Mouse (Mus musculus) urinary bladder, adult 18-20 months (tissue): ENCODE measurements around the gene Pde10a.
A peak's percentile ranks its signal among the peaks of the same experiment; 100 is the strongest.

Experiments used
- DNase-seq, 2 experiments: peaks; one replicate each; pipeline ENCODE4 v3.0.0; 2022; ENCODE audit warnings: low spot score in 2 of 2, mixed read lengths in 2 of 2

Pde10a gene

DNA sequence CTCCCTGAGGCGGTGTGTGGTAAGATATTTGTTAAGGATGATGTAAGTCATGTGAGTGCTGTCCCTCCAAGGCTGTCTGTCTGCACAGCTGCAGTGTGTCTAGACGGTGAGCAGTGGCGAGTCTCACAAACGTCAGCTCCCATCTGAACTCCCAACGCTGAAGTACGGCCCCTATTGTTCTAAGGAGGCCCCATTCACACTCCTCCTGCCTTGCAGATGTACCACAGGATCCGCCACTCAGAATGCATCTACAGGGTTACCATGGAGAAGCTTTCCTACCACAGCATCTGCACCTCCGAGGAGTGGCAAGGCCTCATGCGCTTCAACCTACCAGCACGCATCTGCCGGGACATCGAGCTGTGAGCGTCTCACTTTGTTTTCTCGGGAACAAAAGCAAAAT is 436.5 kb downstream of the Pde10a start:
- DNase-seq = no peak

- DNase-seq = no peak
Observed at GRCm38 (mm10) chr17:8965177-8965576, 440.0 kb downstream of the Pde10a start.

GRCm38 (mm10) chr17:8972152-8972854 is 447.1 kb downstream of the Pde10a start:
- no peak for DNase-seq

- no peak for DNase-seq
Observed at GRCm38 (mm10) chr17:8973331-8973730, 448.2 kb downstream of the Pde10a start.

DNA sequence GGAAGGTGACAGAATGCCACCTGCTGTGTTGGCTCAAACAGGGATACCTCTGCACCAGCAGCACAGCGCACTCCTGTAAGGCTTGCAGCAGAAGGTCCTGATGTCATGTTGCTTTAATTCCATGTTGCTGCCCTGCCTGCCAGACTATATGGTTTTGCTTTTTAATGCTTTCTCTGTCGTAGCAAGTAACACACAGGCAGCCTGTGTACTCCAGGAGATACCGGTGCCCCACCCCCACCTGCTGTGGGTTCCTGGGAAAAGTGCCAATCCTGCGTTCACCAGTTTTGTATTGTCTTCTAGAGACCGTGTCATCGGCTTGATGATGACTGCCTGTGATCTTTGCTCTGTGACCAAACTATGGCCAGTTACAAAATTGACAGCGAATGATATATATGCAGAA is 449.3 kb downstream of the Pde10a start:
- DNase-seq = no peak

DNA sequence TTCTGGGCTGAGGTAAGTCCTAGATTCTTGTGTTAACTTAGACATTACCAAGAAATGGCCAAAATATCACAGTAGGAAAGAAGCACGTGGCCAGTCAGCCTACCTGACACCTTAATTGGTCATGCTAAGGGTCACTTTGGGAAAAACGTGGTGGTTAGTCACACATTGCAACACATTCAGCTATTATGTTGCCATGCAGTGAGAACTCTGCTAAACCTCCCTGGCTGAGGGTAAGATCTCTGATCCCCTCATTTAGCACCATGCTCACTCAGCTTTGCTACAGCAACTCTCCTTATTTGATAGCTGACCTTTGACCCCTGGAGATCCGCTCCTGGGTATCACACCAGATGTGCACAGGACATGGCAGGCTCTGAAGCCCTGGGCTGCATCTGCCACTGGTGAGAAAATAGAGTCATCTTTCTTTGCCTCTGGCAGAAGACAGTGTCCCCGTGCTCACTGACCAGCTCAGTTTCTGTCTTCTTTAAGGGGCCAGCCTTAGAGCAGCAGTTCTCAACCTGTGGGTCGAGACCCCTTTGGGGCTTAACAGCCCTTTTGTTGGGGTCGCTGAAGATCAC is 449.7 kb downstream of the Pde10a start:
- DNase-seq = no peak

DNA sequence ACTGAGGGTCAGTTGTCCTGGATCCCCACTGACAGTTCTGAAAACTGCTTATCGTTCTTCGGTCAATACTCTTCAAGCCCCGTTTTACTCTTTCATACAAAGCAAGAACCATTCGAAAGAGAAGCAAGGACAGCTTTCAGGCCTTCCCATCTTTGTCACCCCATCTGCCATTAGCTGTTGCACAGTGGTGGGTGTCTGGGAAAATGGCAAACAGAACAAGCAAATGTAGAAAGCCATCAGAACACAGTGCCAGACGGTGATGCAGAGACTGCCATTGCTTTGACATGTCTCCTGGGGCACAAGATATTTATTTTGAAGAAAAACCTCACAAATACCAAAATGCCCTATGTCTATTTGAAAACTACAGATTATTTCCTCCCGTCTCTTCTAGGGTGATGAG is 451.6 kb downstream of the Pde10a start:
- DNase-seq = no peak

GRCm38 (mm10) chr17:8977271-8977670 is 452.1 kb downstream of the Pde10a start:
- no peak for DNase-seq

DNA sequence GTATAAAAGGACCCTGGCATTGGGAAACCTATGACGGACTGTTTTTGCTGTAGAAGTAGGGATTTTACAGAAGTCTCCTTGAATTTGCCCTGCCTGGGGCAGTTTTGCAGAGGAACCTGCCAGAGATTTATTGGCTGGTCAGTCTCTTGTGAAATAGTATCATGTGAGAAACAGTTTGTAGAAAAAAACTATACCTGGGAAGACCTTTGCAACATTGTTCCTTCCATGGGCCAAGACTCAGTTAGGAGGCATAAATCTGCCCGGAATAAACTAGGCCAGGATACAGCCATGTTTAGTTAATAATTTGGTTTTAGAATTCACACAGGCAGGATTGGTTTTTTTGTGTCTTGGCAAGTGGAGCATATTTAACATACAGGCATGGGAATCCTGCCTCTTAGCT is 458.4 kb downstream of the Pde10a start:
- no peak for DNase-seq

- no peak for DNase-seq
Observed at GRCm38 (mm10) chr17:8985714-8986113, 460.5 kb downstream of the Pde10a start.

- no peak for DNase-seq
Observed at GRCm38 (mm10) chr17:8986551-8986950, 461.4 kb downstream of the Pde10a start.

DNA sequence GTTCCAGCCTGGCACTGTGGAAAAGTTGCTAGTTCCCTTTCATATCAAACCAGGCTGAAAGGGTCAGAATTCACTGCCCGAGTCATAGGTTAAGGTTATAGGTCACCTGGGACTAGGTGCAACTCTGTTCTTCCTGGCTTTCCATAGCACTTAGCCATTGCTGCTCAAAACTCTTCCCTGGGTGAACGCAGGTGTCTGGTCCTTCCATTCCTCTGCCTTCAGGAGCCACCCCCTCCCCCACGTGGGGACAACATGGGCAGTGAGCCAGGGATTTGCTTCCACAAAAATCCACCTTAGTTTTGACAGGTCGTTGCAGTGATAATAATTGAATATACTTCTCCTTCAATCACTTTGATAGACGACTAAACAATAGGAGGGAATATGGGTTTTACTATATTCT is 462.2 kb downstream of the Pde10a start:
- DNase-seq = no peak

DNA sequence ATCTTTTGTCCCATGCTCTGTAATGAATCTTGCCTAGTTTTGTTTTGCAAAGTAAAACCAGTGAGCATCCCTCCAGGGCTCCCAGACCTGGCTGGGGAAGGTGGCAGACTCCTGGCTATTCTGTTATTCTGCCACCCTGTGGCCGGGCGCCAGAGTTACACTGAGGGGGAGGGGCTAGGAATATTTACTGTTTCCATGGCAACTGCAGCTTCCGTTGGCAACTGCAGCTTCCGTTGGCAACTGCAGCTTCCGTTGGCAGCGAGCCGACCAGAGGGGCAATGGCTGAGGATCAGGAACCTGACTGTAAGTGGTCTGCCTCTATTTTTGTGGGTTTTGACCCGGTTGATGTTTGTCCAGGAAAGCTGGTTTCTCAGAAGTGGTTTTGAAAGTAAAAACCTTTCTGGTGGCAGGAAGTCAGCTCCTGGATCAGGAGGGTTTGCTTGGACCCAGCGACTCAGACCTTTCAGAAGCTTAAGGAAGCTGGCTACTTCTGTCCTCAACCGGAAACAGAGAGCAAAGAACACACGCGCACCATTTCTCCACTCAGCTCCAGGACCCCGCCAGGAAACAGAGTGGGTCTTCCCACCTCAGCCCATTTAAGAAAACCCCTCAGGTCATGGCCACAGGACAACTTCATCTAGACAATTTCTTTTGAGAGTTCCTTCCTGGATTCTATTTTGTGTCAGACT is 463.1 kb downstream of the Pde10a start, which contains the start of gene 1700010I14Rik:
TSS of gene 1700010I14Rik (plus strand) at position 215 of the 689 bp plus-strand sequence.
- peak; percentile 64 to 67 for DNase-seq

DNA sequence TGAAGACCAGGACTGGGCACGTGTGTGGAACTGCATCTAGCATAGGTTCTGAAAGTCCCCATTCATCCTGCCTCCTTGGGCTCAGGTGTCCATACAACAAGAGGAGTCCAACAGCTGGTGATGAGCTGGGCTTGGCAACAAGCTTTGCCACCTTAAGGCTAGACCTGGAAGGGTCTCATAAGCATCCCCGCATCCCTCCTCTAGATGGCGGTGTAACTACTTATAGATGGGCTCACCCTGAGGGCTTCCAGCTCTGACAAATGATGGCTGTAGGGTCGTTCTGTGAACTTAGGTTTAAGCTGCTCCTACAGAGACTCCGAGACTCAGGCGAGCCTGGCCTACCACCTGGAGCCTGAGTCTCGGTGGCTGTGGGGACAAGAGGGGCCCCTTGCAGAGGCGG is 466.0 kb downstream of the Pde10a start:
- DNase-seq = no peak

- no peak for DNase-seq
Observed at GRCm38 (mm10) chr17:8995344-8995743, 470.2 kb downstream of the Pde10a start.

DNA sequence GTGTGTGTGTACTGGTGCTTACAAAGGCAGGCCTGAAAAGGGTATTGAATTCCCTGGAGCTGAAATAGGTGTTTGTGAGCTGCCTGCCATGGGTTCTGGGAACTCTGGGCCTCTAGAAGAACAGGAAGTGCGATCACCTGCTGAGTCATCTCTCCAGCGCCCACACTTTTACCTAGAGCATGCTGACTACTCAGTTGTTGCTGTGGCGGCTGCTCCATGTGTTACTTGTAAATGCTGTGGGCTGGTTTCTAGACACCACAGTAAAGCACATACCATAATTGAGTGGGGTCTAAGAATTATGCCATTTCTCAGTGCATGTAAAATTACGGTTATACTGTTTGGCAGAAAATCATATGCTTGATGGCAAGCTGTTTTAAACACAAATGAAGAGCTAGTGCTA is 477.3 kb downstream of the Pde10a start:
- DNase-seq = no peak

DNA sequence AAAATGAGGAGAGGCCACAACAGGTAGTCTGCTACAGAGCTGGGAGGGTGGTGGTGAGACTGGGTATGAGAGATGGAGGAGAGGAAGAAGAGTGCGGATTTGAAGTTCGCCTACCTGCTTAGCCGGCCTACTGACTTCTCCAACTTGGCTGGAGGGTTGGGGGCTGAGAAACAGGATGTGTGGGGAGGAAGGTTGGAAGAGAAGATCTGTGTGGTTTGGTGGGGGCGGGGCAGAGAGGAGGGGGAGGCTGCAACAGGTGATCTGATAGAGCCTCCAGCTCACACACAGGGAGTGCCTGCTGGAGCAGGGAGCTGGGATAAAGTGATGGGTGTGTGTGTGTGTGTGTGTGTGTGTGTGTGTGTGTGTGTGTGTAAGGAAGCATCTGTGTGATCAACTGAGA is 479.3 kb downstream of the Pde10a start:
- no peak for DNase-seq

GRCm38 (mm10) chr17:9023198-9023942 is 498.2 kb downstream of the Pde10a start:
- no peak for DNase-seq

- DNase-seq = no peak
Observed at GRCm38 (mm10) chr17:9030181-9030580, 505.0 kb downstream of the Pde10a start.

DNA sequence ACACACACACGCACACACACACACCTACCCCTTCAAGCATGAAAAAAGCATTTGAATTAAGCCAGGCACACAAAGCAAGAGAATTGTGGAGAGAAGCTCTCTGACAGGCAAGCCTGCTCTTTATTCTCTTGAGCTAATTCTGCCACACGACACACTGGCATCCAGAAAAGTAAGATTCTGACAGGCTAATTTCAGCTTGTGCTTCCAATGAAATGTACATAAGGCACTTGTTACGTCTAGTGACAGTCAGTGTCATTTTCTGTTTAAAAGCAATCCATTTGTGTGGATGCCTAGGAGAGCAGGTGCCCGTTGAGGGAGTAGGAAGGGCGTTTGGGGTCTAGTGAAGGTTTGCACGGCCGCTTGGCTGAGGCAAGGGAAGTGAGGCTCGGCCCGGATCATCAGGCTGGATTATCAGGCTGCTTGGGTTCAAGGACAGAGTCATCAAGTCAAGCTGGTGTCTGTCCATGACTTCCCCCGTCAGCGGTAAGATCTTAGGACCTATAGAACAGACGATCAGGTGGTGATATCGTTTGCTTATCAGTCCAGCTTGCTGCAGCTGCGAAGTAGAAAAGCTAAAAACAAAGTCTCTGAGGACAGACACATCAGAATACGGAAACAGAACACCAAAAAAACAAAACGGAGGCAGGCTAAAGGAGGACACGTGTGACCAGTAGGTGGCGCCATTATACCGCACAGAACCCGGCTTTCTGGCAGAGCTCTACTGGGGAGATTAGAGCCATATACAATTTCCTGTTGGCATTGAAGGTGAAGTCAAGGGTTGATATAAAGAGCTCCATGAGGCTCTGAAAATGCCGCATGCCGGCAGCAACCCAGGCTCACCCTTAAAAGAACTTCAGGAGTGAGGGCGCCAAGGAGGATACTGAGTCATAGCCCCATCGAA is 506.3 kb downstream of the Pde10a start:
- peak; percentile 39 to 45 for DNase-seq

- DNase-seq = no peak
Observed at GRCm38 (mm10) chr17:9032362-9033044, 507.3 kb downstream of the Pde10a start.
